ENCODE assay signal across 30 mouse cellular contexts in the genomic region with DNA sequence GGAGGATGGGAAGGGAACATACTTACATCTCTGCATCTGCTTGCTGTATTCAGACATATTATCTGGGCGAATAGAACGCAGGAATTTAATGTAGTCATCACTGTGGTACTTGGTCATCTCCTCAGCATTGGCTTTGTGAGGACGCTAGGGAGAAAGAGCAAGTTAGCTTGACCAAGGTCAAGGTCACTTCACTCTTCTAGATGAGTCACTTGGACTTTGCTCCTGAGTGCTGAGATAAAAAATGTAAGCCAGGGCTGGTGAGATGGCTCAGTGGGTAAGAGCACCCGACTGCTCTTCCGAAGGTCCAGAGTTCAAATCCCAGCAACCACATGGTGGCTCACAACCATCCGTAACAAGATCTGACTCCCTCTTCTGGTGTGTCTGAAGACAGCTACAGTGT. TPM values are rescaled to one million over a fixed set of nuclear protein-coding genes. Genes with fewer than 3 reads are reported as not detected.
"Had no signal": no experiment of that assay in that cellular context is flagged by ENCODE, and none has a peak within 500 bp of the region (broad histone marks: within the 10 kb centered on the region; RNA-seq: fewer than 3 reads in every experiment).

No protein-coding gene starts in this region.

RNA-seq across cellular contexts. Expression of a gene that starts 37.9 kb away (rescaled TPM):
- total RNA-seq: left cerebral cortex, adult 8-10 months; left cerebral cortex, postnatal 25 days; left cerebral cortex, postnatal 36 days; left cerebral cortex, postnatal 4 days; megakaryocyte progenitor cell, adult 5-6 weeks; megakaryocyte, adult 5-6 weeks; megakaryocyte-erythroid progenitor cell, adult 5-6 weeks; midbrain, postnatal 0 days; monocyte, adult 5-6 weeks had no signal
- polyA plus RNA-seq: limb, embryonic 10.5 days; limb, embryonic 11.5 days; limb, embryonic 12.5 days; limb, embryonic 13.5 days; limb, embryonic 14.5 days; limb, embryonic 15.5 days; liver, embryonic 11.5 days; liver, embryonic 12.5 days; lung, embryonic 14.5 days; lung, embryonic 15.5 days; lung, embryonic 16.5 days; macrophage; midbrain, embryonic 10.5 days; midbrain, embryonic 12.5 days; midbrain, embryonic 13.5 days; midbrain, embryonic 14.5 days; midbrain, embryonic 15.5 days; neural tube, embryonic 11.5 days; neural tube, embryonic 12.5 days had no signal

RNA-seq across cellular contexts. Expression of a gene that starts 38.1 kb away (rescaled TPM):
- total RNA-seq: megakaryocyte progenitor cell, adult 5-6 weeks; megakaryocyte, adult 5-6 weeks; megakaryocyte-erythroid progenitor cell, adult 5-6 weeks; monocyte, adult 5-6 weeks had no signal
- polyA plus RNA-seq: limb, embryonic 10.5 days; limb, embryonic 11.5 days; limb, embryonic 12.5 days; limb, embryonic 13.5 days; limb, embryonic 14.5 days; limb, embryonic 15.5 days; liver, embryonic 11.5 days; liver, embryonic 12.5 days; liver, embryonic 14.5 days; lung, embryonic 14.5 days; lung, embryonic 15.5 days; lung, embryonic 16.5 days; macrophage; midbrain, embryonic 10.5 days; midbrain, embryonic 12.5 days; myocyte; neural tube, embryonic 11.5 days; neural tube, embryonic 12.5 days had no signal
